Mouse (Mus musculus) ZHBTc4 (cell line): ENCODE measurements at regions not wholly inside any gene's neighbourhood (a gene's known extent, or its start where the extent isn't known, plus 50 kb on each side); places are given as distances from the start of the nearest gene placed in this dataset.

Experiments
- DNase-seq: peaks from one replicate; pipeline ENCODE4 v3.0.0-alpha.2; 2011; ENCODE audit warnings: low read depth, low spot score

DNA sequence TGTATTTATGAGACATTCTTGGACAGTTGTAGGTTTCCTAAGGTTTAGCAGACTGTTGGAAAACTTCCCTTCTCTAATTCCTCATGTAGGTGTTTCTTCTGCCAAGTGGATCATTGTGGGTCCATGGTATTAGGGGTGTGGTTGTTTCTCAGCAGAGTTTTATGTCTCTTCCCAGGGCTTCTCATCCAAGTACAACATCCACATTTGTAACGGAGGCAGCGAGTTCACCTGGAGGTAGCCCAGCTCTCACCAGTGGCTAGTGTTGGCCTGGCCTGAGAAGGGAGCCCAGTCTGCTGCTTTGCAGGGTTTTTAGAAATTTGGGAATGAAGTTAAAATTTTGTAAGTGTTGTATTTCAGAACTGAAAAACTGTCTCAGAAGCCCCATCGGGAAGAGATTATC lies 122.4 kb downstream of the Wnt5a start:
- no peak for DNase-seq

DNA sequence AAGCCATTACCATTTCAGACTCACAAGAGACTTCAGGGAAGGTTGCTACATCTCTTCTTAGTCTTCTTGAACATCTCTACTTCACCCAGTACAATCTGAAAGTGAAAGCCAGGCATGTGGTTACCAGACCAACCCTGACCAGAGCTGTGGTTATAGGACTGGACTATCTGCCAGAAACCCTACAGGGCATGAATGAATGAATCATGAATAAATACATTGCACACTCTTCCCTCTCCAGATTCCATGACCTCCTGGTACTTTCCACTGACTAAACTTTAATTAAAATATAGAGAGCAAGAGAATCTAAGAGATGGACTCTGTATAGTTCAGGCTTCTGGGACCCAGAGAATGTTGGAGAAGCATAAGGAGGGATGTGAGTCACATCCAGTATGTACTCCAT lies 130.6 kb downstream of the Wnt5a start:
- DNase-seq, result no peak

DNA sequence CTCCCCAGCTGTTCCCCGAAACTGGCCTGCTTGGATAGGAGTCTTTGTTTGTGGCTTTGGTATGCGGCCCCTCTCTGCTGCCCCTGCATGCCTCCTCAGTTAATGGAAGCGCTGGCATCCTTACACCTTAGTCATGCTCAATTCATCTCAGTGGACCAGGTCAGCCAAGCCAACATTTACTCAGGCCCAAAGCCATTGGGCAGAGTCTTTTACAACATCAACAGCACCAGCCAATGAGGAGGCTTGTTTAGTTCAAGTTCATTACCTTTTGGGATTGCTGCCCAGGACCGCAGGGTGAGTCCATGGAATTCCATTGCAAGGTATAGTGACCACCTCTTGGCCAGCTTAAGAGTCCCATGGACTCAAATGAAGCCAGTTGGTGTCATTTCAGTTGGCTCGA lies 134.5 kb downstream of the Wnt5a start:
- no peak for DNase-seq

DNA sequence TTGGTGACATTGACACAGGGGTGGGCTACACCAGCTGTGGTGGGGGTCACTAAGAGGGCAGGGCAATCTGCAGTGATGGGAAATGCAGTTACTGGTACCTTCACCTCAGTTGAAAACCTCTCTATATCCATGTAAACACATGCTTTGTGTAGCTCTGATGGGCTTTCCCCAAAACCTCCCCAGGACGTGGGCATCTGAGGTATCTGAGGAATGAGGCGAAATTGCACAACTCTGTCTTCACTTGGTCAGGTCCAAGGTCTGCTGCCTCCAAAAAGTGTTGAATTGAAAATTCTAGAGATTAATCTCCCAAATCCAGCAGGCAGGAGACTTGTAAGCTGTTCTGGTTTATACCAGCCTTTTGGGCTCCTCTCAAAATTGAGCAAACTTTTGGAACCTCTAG lies 141.3 kb downstream of the Wnt5a start:
- DNase-seq, result no peak

DNA sequence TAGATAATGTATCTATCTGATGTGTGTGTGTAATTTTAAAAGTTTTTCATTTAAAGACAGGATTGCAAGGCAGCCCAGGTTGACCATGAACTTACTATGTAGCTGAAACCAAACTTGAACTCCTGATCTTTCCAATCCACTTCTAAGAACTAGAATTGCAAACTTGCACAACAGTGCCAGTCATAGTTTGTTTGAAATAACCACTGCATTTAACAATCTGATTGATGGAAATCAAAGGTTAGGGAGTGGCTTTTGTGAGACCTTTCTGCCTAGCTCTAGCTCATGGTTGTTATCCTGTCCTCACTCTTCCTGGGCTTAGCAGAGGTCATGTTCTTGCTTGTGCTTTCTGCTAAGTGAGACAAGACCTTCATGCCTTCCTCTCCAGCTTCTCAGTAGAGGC lies 144.9 kb downstream of the Wnt5a start:
- no peak for DNase-seq

DNA sequence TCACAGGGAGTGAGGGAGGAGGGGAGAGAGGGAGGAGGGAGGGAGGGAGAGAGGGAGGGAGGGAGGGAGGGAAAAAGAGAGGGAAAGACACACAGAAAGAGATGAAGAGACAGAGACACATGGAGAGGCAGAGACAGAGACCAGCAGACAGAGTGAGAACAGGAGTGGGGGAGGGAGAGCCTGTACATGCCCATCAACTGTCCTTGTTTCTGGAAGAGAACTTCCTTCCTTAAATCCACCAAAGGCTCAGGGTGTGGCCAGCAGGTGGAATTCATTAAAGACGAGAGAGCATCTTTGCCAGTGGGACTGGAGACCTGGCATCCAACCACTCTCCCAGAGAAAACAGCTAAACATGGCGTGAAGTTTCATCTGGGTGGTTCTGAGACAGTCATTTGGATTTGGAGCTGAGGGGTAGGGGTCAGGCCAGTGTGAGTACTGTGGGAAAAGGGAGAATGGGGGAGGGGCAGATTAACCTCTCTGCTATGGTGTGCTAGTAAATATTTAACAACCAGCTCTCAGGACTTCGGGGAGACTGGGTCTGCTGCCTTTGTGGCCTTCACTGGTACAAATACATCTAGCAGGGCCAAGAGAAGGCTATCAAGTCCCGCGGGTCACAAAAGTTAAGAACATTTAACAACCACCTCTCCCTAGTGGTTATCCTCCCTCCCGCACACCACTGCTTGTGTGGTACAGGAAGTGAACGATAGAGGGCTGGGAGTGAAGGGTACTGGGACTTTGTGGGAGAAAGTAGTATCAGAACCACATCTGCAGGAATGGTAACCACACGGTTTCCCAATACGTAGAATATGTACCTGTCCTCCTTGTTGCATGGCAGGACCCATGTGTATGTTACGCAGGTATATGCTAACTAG lies 148.7 kb downstream of the Wnt5a start:
- DNase-seq, result no peak

DNA sequence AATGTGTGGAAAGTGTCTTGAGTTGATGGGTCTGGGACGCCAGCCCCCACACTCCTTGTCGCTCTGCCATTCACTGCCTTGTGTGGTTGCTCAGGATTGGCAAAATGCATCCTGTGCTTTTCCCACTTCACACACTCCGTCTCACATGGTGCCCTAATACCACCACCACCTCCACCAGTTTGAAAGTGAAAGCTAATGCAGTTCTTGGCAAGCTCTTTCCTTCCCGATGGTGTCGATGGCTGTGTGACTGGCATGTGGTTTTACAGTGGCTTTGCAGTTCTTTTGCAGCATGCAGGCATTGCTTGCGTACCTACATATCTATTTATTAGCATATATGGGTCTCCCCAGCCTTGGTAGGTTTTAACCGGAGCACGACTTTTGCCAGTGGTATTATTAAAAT lies 152.7 kb downstream of the Wnt5a start:
- DNase-seq, result no peak

DNA sequence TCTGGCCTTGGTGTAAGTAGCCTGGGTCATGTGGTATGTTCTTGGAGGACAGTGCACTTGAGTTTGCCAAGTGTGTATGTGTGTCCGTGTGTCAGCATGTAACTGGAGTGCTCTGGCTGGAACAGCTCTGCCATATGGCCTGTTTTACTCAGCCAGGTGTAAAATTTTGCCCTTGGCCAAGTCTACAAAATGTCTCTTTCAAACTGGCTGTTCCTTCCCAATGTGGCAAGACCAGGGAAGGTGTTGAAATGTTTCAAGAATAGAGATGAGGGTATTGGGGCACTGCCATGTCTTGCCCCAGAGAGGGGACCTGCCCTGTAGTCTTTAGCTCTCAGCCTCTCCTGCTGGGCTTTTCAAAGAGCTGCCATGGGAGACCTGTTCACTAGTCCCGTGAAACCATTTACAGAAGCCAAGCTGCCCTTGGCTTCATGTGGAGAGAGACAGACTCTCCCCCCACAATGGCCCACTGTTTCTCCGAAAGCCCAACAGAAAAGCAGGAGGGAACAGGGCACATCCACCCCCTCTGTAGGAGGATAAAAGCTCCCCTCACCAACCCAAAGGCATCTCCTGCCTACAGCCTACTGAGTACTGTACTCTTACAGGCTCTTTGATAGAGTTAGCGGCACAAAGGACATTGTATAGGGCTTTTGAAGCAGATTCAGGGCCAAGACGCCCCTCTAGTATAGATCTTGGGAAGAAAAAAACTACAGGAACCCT lies 156.5 kb downstream of the Wnt5a start:
- no peak for DNase-seq

DNA sequence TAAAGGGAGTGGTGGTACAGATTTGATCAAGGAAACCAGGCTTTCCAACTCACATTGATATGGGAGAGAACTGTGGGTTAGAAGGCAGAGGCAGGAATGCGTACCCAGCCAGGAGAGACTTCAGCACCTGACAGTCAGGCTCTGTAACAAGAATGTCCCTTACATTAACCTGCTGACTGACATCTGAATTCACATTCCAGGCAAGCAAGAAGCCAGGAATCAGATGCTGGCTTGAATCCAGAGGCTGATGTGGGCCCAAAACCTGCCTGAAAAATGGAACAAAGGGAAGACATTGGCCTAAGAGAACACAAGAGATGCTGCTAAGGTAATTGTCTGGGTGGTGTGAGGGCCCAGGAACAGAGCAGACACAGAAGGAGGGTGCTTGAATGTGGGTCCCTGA lies 158.8 kb downstream of the Wnt5a start:
- DNase-seq, result no peak

DNA sequence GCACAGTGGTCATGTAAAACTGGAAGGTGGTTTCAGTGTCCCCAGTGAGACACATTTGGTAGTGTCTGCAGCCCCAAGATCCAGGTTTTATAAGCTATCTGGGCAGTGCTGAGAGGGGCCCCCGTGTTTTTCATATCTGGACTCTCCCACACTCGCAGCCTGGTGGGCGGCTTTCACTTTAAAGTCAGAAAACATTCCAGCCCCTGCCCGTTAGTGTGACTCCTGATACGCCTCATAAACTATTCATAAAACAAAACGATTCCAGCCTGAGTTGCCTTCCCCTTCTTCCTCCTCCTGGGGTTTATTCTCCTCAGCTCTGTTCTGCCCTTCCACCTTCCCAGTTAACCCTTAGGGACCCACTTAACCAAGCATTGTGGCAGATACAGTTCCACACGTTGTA lies 159.6 kb downstream of the Wnt5a start:
- no peak for DNase-seq

DNA sequence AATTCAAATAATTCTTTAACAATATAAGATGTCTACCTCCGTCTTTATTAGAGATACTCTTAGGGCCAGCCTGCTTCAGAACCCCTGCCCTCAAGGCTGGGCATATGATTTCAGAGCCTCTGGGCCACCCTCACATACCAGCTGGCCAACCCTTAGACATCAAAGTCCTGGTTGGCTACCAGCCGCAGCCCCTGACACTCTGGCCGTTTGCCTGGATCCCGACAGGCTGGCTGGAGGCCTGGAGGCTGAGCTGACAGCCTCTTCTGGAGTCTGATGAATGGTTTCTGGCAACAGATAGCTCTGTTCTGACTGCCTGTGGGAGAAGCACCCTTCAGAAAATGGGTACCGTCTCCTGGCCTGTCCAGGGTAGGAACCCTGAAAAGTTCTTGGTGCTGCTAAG lies 170.9 kb downstream of the Wnt5a start:
- DNase-seq, result no peak

DNA sequence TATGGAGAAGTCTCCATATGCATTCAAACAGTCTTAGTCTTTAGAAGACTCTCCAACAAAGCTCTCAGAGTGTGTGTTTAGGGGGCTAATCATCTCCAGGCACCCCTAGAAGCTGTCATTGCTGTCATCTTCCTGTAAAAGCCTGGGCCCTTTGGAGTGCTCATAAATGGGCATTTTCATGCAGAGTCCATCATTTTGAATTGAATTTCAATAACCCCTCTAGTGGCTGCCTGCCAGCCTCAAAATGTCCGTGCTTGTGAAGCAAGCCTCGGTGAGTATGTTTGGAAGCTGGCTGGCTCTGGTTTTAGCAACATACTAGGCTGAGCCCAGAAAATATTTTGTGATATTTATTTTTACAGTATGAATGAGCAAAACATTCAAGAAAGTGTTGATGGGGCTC lies 195.2 kb downstream of the Wnt5a start:
- no peak for DNase-seq

DNA sequence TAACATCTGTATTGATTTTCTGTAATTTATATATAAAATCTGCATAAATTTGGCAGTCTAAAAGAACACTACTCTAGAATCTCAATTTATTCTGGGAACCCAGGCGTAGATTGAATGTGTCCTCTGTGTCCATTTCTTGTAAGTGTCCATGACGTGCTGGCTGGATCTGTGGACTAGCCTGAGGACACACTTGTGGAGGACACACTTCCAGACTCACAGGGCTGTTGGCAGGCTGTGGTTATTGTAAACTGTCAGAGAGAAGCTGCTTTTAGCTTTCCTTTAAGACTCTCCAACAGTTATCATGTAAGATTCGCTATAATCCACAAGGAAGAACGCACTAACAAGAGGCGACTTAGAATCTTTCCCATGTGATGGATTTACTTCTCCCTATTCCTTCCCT lies 200.2 kb downstream of the Wnt5a start:
- DNase-seq, result no peak

DNA sequence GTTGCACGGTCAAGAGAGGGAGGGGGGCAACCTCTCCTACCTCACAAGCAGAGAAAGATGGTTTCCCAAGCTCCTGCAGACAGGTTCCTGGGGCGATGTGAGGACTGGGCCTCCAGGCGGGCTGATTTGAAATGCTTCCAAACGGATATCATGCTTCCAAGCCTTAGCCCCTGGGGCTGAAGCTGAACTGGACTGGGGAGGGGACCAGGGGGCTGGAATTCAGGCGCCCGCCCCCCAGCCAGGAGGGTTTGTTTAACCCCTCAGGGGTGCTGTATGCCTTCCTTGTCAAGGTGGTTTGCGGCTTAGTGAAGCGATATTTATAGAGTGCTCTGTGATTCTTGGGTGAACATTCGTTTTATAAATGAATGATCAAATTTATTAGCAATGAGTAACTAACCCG lies 210.0 kb downstream of the Wnt5a start:
- no peak for DNase-seq

DNA sequence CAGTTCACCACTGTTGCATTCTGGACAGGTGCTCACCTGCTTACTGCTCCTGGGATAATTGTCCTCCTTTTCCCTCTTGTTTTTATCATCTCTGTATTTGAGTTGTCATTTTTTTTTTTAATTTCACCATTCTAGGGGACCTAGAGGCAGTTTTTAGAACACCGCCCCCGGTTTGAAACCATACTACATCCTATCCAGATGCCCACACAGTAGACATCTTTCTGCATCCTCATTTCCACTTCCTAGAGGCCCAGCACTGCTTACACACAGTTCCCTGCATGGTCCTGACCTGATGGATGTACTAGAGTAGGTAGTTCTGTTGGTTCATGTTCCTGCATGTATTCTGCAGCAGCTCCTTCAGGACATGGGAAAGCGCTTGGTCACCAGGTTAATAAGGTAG lies 216.0 kb downstream of the Wnt5a start:
- DNase-seq, result no peak

DNA sequence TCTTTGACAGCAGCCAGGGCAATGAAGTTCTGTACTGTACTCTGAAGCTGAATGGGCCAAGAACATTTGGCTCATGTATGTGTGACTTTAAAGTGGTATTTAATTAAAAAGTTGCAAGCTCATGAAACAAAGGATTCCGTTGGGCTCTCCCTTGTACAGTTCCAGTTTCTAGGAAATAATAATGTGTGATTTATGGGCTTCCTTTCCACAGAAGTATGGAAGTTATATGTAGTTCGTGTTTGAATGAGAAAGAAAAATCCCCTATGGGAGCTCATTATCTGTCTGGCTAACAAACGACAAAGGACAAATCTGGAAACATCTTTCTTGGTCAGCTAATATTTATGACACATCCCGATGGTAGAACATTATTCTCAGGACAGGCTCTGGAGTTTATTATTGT lies 221.1 kb downstream of the Wnt5a start:
- no peak for DNase-seq

DNA sequence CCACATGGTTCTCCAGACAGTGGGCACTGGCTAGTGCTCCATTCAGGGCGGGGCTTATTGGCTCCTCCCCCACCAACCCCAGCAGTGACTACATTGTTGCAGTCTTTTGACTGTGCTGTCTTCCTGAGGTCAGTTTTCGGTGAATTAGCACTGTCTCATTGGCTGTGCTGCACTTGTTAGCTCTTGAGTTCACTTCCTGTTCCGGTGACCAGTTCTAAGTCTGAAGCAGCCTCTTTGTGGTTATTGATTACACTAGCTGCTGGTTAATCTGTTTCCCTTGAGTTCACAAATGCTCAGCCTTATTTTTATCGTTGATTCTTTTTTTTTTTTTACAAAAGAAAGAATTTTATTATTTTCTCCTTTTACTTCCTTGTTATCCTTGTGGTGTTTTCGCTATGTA lies 228.9 kb downstream of the Wnt5a start:
- DNase-seq, result no peak

DNA sequence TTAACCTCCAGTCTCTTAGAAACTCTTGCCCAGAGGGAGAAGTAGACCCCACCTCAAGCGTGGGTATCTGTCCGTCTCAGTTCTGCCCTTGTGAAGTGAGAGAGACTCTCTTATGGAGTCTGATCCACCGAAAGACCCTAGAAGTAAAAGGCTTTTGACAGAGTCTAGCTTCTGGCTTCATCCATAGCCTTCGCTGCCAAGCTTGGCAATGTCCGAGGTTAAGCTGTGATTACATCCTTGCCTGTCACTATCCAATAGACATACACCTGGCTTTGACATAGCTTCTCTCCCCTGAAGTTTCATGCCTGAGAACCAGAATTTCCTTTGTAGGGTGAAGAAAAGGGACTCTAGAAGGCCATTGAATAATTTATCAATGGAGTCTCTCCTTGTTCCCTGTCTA lies 230.9 kb downstream of the Wnt5a start:
- DNase-seq, result no peak

DNA sequence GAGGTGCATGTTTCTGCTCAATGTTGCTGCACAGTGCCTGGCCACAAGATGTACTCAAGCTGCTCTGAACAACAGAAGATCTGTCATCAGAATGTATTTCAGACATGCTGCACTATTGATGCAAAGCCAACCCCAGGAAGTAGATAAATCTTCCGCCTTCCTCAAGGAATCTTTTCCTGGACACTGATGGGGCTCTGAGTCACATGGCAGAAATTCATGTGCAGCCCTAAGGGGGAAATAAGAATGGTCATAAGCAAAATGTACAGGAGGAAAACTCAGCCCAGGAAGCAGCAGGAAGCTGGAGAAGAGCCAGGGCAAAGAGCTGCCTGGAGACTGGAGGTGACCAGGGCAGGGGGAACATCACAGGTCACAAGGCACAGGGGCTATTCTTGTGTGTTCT lies 235.5 kb downstream of the Wnt5a start:
- DNase-seq, result no peak

DNA sequence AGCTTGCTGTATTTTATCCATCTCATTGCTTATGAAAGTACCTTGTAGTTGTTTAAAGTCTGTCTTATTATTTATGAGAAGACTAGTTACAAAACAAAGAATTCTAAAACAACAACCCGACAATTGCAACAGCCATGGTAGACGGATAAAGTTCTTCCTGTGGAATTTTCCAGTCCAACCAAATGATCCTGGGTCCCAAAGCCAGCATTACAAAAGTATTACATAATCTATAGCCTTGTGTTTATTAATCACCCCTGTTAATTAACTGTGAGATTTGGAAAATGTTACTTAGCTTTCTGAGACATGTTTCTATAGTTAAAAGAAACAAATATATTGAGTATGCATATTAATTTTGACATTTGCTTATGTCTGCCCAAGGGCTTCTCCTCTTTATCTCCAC lies 236.9 kb downstream of the Wnt5a start:
- no peak for DNase-seq

DNA sequence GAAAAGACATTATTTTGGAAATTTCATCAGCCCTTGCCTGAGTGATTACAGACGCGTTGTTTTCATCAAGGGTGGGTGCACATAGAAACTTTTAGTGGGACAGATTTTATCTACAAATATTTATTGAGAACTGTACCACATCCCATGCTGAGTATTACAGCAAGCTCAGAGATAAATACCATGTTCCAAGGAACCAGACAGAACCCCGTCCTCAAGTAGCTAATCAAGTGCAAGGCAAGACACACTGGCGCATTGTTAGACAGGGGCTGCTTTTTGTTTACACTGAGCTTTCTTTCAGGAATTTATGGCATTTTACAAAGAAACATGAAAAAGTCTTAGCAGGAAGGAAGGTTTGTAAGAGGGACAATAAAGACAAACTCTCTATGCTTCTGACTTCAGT lies 239.1 kb downstream of the Wnt5a start:
- DNase-seq, result no peak

DNA sequence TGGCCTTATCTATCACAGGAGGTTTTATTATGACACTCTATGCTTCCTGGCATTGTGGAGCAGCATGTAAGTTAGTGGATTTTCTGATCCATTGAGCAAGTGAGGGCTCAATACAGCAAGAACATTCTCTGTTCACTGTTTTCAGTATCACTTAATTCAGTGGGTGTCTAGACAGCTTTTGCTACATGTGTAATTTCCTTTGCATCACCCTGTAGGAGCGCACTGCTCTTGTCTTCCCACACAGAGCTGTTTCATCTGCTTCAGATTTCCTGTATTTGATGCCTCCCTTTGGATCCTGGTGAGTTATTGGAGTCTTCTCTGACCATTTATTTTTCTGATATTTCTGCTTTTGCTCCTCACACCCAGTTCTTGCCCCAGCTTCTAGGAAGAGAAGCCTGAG lies 245.8 kb downstream of the Wnt5a start:
- DNase-seq, result no peak

DNA sequence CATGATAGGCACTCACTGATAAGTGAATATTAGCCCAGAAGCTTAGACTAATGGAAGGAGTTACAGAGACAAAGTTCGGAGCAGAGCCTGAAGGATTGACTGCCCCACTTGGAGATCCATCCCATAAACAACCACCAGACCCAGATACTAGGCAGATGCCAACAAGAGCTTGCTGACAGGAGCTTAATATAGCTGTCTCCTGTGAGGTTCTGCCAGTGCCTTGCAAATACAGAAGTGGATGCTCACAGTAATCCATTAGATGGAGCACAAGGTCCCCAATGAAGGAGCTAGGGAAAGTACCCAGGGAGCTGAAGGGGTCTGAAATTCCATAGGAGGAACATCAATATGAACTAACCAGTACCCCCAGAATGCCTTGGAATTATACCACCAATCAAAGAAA lies 252.8 kb upstream of the Lrtm1 start:
- DNase-seq, result no peak
